Mouse (Mus musculus) heart, postnatal 0 days (tissue): ENCODE results near the gene Fbln1. TPM values are rescaled to one million over a fixed set of nuclear protein-coding genes. Genes with fewer than 3 reads are reported as not detected.

Source experiments
- ATAC-seq: fragments of 200-750 bp; cut with Nextera tagmentation; 2 replicates; pipeline ENCODE4 v1.8.0; 2017; ENCODE audit warnings: low read depth, moderate number of reproducible peaks, moderate library complexity; ENCODE audit not compliant: insufficient read depth
- DNase-seq: peaks from one replicate; pipeline ENCODE4 v3.0.0-alpha.2; 2016; ENCODE audit warnings: low spot score
- H3K27ac ChIP-seq: fragments of 300-500 bp; sonication (generic); 2 replicates; pipeline ENCODE4 v1.5.1; 2014; ENCODE audit warnings: low read depth, mild to moderate bottlenecking
- H3K27me3 ChIP-seq: fragments of 300-500 bp; sonication (generic); 2 replicates; pipeline ENCODE4 v1.6.1; 2014; ENCODE audit warnings: low read length, mixed read lengths; ENCODE audit not compliant: control insufficient read depth, insufficient read depth
- H3K36me3 ChIP-seq: fragments of 300-500 bp; sonication (generic); replicated peaks from 2 replicates; pipeline ENCODE4 v1.6.1; 2014; ENCODE audit warnings: low read length, mixed read lengths; ENCODE audit not compliant: control insufficient read depth, insufficient read depth
- H3K4me1 ChIP-seq: fragments of 300-500 bp; sonication (generic); 2 replicates; pipeline ENCODE4 v1.6.1; 2014; ENCODE audit warnings: antibody characterized with exemption; ENCODE audit not compliant: control insufficient read depth, insufficient read depth
- H3K4me2 ChIP-seq: fragments of 300-500 bp; sonication (generic); 2 replicates; pipeline ENCODE4 v1.6.1; 2014; ENCODE audit warnings: low read depth, mild to moderate bottlenecking, low read length, moderate library complexity
- H3K4me3 ChIP-seq: fragments of 300-500 bp; sonication (generic); 2 replicates; pipeline ENCODE4 v1.5.1; 2014; ENCODE audit warnings: low read depth, low read length
- H3K9ac ChIP-seq: fragments of 300-500 bp; sonication (generic); replicated peaks from 2 replicates; pipeline ENCODE4 v1.6.1; 2014; ENCODE audit warnings: low read depth, low read length, mixed read lengths
- H3K9me3 ChIP-seq: fragments of 300-500 bp; sonication (generic); replicated peaks from 2 replicates; pipeline ENCODE4 v1.6.1; 2016; ENCODE audit warnings: low read length; ENCODE audit not compliant: control insufficient read depth
- CTCF ChIP-seq: IDR thresholded peaks from 2 replicates; pipeline ENCODE4 v1.5.1; 2016; ENCODE audit warnings: antibody characterized with exemption, control low read depth, low read depth
- EP300 ChIP-seq: IDR thresholded peaks from 2 replicates; pipeline ENCODE4 v1.6.1; 2016; ENCODE audit warnings: antibody characterized with exemption, low read depth
- whole genome bisulfite sequencing: fragments of 180-500 bp; shearing (Covaris S2); extraction: QIAGEN DNeasy Blood & Tissue Kit; methylation state at CpG from one replicate; pipeline ENCODE4 v1.1.7; 2014; 5-methylcytosine and 5-hydroxymethylcytosine counted together
- polyA plus RNA-seq: library from polyadenylated mRNA; unstranded; fragments of >200 nt; fragmentation: Nextera tagmentation; extraction: Ambion mirVana; gene quantifications from 2 replicates; pipeline ENCODE4 v1.2.1, GENCODE M21; 2015
- total RNA-seq: library from RNA; depleted of rRNA; stranded (reverse); fragments of >200 nt; gene quantifications from 2 replicates; pipeline ENCODE4 v1.2.3, GENCODE M21; 2014; ENCODE audit warnings: low replicate concordance

The Fbln1 gene
- total and polyA plus RNA-seq, 2 experiments from 2014 or later = 52.9 to 85.9 TPM

- H3K36me3 ChIP-seq = peaks cover 3% of the 10 kb centered on the region; the same call in 1 of the 2 replicates
- no peak overlapping the region for H3K4me3 ChIP-seq
- TF ChIP-seq EP300 (no peak), CTCF (no peak)
- no peak overlapping the region for H3K27ac ChIP-seq
- H3K4me2 ChIP-seq = no peak overlapping the region
- ATAC-seq = no peak
- no peak overlapping the region for H3K9ac ChIP-seq
- H3K9me3 ChIP-seq = no peaks in the 10 kb centered on the region
- no peak for DNase-seq
- peaks cover 5% of the 10 kb centered on the region; the same call in 1 of the 2 replicates for H3K27me3 ChIP-seq
- 92% methylated on average over 5 of the region's 5 CpGs for WGBS
- H3K4me1 ChIP-seq = no peaks in the 10 kb centered on the region
Measured at GRCm38 (mm10) chr15:85246016-85246415, 40.3 kb downstream of the Fbln1 start.

- H3K4me2 ChIP-seq = no peak overlapping the region
- H3K4me1 ChIP-seq = no peaks in the 10 kb centered on the region
- H3K9ac ChIP-seq = no peak overlapping the region
- H3K4me3 ChIP-seq = no peak overlapping the region
- WGBS = 69% methylated on average over 6 of the region's 6 CpGs
- peaks cover 4% of the 10 kb centered on the region; the same call in 1 of the 2 replicates for H3K36me3 ChIP-seq
- no peak for ATAC-seq
- DNase-seq = no peak
- H3K27me3 ChIP-seq = peaks cover 5% of the 10 kb centered on the region; the same call in 1 of the 2 replicates
- H3K9me3 ChIP-seq = no peaks in the 10 kb centered on the region
- no peak overlapping the region for H3K27ac ChIP-seq
- no peak for TF ChIP-seq EP300
- no peak for TF ChIP-seq CTCF
Measured at GRCm38 (mm10) chr15:85246936-85247335, 41.2 kb downstream of the Fbln1 start.

GRCm38 (mm10) chr15:85248311-85248710 lies 42.6 kb downstream of the Fbln1 start:
- Histone ChIP-seq H3K9me3 (no peaks in the 10 kb centered on the region), H3K36me3 (peaks cover 4% of the 10 kb centered on the region; the same call in 1 of the 2 replicates), H3K27ac (no peak overlapping the region), H3K4me3 (no peak overlapping the region), H3K4me2 (no peak overlapping the region), H3K27me3 (peaks cover 5% of the 10 kb centered on the region; the same call in 1 of the 2 replicates), H3K4me1 (no peaks in the 10 kb centered on the region), H3K9ac (no peak overlapping the region)
- ATAC-seq = no peak
- TF ChIP-seq EP300 (no peak), CTCF (no peak)
- 99% methylated on average over 5 of the region's 5 CpGs for WGBS
- no peak for DNase-seq

GRCm38 (mm10) chr15:85249252-85249651 lies 43.5 kb downstream of the Fbln1 start:
- peak; percentile 56; the same call in 1 of the 2 replicates for ATAC-seq

GRCm38 (mm10) chr15:85250436-85250835 lies 44.7 kb downstream of the Fbln1 start:
- H3K4me1 ChIP-seq = no peaks in the 10 kb centered on the region
- DNase-seq (no peak), ATAC-seq (no peak)
- no peak for TF ChIP-seq CTCF
- WGBS = 72% methylated on average over 2 of the region's 2 CpGs
- no peak overlapping the region for H3K4me3 ChIP-seq
- H3K27me3 ChIP-seq = peaks cover 5% of the 10 kb centered on the region; the same call in 1 of the 2 replicates
- H3K9me3 ChIP-seq = no peaks in the 10 kb centered on the region
- H3K27ac ChIP-seq = no peak overlapping the region
- H3K9ac ChIP-seq = no peak overlapping the region
- H3K36me3 ChIP-seq = peaks cover 4% of the 10 kb centered on the region; the same call in 1 of the 2 replicates
- H3K4me2 ChIP-seq = no peak overlapping the region

More at GRCm38 (mm10) chr15:85249252-85249651, 43.5 kb downstream of the Fbln1 start:
- no peak overlapping the region for H3K4me3 ChIP-seq
- DNase-seq = peak; percentile 81
- H3K27me3 ChIP-seq = peaks cover 5% of the 10 kb centered on the region; the same call in 1 of the 2 replicates
- H3K9me3 ChIP-seq = no peaks in the 10 kb centered on the region
- H3K36me3 ChIP-seq = peaks cover 4% of the 10 kb centered on the region; the same call in 1 of the 2 replicates
- no peak overlapping the region for H3K4me2 ChIP-seq
- no peak overlapping the region for H3K9ac ChIP-seq
- no peak overlapping the region for H3K27ac ChIP-seq
- 48% methylated on average over 5 of the region's 5 CpGs for WGBS
- TF ChIP-seq CTCF (peak; percentile 99), EP300 (no peak)
- H3K4me1 ChIP-seq = no peaks in the 10 kb centered on the region

- Histone ChIP-seq H3K4me1 (no peaks in the 10 kb centered on the region), H3K27me3 (peaks cover 5% of the 10 kb centered on the region; the same call in 1 of the 2 replicates), H3K27ac (no peak overlapping the region), H3K4me3 (no peak overlapping the region), H3K9me3 (no peaks in the 10 kb centered on the region), H3K9ac (no peak overlapping the region), H3K36me3 (0 out of 2 replicates have a peak, but pooled peaks cover 4% of the 10 kb centered on the region), H3K4me2 (no peak overlapping the region)
- DNase-seq (no peak), ATAC-seq (no peak)
- WGBS = 86% methylated on average over 6 of the region's 6 CpGs
- TF ChIP-seq CTCF = no peak
- TF ChIP-seq EP300 = no peak
Measured at GRCm38 (mm10) chr15:85252476-85252875, 46.7 kb downstream of the Fbln1 start.
